Mouse (Mus musculus) testis, adult 2 months (tissue): Measurements from ENCODE around the gene Rbms2.

Experiments
- CTCF ChIP-seq: fragments of 200-500 bp; IDR thresholded peaks from 2 replicates; pipeline ENCODE4 v1.5.1; 2012; ENCODE audit warnings: low read depth, mild to moderate bottlenecking, inconsistent platforms, low read length, moderate library complexity; ENCODE audit not compliant: control insufficient read depth, insufficient read depth, insufficient replicate concordance
- POLR2A ChIP-seq: fragments of 200-500 bp; IDR thresholded peaks from 2 replicates; pipeline ENCODE4 v1.6.1; 2012; ENCODE audit warnings: low read depth, mild to moderate bottlenecking, inconsistent platforms, low read length, moderate library complexity; ENCODE audit not compliant: control insufficient read depth

- TF ChIP-seq POLR2A, result no peak
- no peak for TF ChIP-seq CTCF
These were observed 4.2 kb upstream of the Rbms2 start for GRCm38 (mm10) chr10:128184296-128184695.
